Mouse (Mus musculus) small intestine, adult 2 months (tissue): ENCODE results near the gene Abhd11. TPM values are rescaled to one million over a fixed set of nuclear protein-coding genes. Genes with fewer than 3 reads are reported as not detected.

Experiments used
- H3K27ac ChIP-seq: fragments of 200-500 bp; 2 replicates; pipeline ENCODE4 v1.5.1; 2012; ENCODE audit warnings: low read depth, low read length, control low read depth, inconsistent platforms; ENCODE audit not compliant: insufficient read depth
- H3K27me3 ChIP-seq: fragments of 200-500 bp; 2 replicates; pipeline ENCODE4 v1.6.1; 2012; ENCODE audit warnings: mild to moderate bottlenecking, moderate library complexity, low read length, inconsistent platforms; ENCODE audit not compliant: control insufficient read depth, insufficient read depth
- H3K36me3 ChIP-seq: fragments of 200-500 bp; 2 replicates; pipeline ENCODE4 v1.6.1; 2012; ENCODE audit warnings: mild to moderate bottlenecking, low read length, control low read depth, inconsistent platforms; ENCODE audit not compliant: control insufficient read depth, insufficient read depth
- H3K4me1 ChIP-seq: fragments of 200-500 bp; 2 replicates; pipeline ENCODE4 v1.6.1; 2012; ENCODE audit warnings: low read length, inconsistent platforms, mixed read lengths; ENCODE audit not compliant: control insufficient read depth, insufficient read depth, insufficient read length
- H3K4me3 ChIP-seq: fragments of 200-500 bp; 2 replicates; pipeline ENCODE4 v1.5.1; 2012; ENCODE audit warnings: low read depth, mild to moderate bottlenecking, control low read depth, inconsistent platforms, low read length, moderate library complexity
- CTCF ChIP-seq: fragments of 200-500 bp; IDR thresholded peaks from 2 replicates; pipeline ENCODE4 v1.5.1; 2012; ENCODE audit warnings: low read depth, mild to moderate bottlenecking, control low read depth, inconsistent platforms, low read length, moderate library complexity, mixed read lengths; ENCODE audit not compliant: insufficient replicate concordance, insufficient read length; ENCODE audit errors: extremely low read depth
- POLR2A ChIP-seq: fragments of 200-500 bp; IDR thresholded peaks from 2 replicates; pipeline ENCODE4 v1.6.1; 2012; ENCODE audit warnings: low read depth, mild to moderate bottlenecking, control low read depth, inconsistent platforms, low read length, moderate library complexity
- WGBS: fragments of 180-500 bp; shearing (Covaris S2); methylation state at CpG from one replicate; pipeline ENCODE4 v1.1.7; 2018; 5-methylcytosine and 5-hydroxymethylcytosine counted together
- polyA plus RNA-seq: library from polyadenylated mRNA; depleted of rRNA; stranded (reverse); fragments of >200 nt; gene quantifications from 2 replicates; pipeline ENCODE4 v1.2.3, GENCODE M21; 2012

Gene Abhd11
- polyA plus RNA-seq, 1 experiment = 90.7 TPM

DNA sequence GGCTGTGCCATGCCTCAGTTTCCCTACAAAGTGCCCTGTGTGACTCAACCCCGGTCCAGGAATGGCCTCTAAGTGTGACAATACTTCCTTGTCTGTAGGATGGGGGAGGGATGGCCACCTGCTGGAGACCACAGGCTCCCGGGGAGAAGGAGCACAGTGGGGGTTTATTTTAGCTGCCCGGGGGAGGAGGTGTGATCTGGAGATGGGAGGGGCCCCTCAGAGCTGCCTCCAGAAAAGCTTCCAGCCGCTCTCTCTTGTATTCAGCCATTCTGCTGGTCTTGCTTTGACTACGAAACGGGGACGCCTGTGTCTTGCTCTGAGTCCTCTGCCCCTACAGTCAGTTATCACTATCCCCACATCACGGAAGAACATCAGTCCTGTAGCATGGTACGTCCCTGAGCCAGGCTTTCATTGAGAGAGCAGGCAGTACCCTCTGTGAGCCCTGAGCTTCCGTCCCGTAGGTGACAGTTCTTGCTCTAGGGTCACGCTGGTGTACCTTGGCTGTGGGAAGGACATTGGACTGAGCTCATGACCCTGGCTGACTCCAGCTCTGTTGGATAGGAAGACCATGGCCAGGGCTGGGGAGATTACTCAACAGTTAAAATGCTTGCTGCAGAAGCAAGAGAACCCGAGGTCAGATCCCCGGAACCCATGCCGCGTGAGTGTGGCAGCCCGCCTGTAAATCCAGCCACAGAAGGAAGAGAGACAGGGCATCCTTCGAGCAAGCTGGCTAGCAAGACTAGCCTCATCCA lies 26.8 kb downstream of the Abhd11 start:
- TF ChIP-seq POLR2A (no peak), CTCF (no peak)
- no peaks in the 10 kb centered on the region for H3K27me3 ChIP-seq
- no peaks in the 10 kb centered on the region for H3K4me1 ChIP-seq
- WGBS = 76% methylated on average over 18 of the region's 18 CpGs
- no peaks in the 10 kb centered on the region for H3K36me3 ChIP-seq
- H3K4me3 ChIP-seq = no peak overlapping the region
- H3K27ac ChIP-seq = no peak overlapping the region

DNA sequence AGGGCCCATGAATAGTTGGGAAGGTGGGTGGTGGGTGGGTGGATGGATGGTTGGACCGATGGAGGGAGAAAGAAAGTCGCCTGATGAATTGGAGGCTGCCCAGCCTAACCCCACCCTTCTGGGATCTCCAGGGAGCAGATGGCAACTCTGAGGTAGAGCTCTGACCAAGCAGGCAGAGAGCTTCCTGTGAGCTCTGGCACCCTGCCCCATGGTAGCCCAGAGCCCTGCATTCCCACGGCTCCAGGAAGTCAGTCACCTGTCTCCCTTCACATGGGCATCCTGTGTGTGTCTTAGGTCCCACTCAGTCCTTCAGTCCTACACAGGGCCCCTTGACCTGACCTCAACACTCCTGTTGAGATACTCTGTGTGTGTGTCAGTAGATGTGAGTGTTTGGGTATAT lies 29.0 kb downstream of the Abhd11 start:
- Histone ChIP-seq H3K4me1 (no peaks in the 10 kb centered on the region), H3K4me3 (no peak overlapping the region), H3K27me3 (no peaks in the 10 kb centered on the region), H3K27ac (no peak overlapping the region), H3K36me3 (no peaks in the 10 kb centered on the region)
- 60% methylated on average over 3 of the region's 3 CpGs for WGBS
- TF ChIP-seq POLR2A (no peak), CTCF (no peak)

DNA sequence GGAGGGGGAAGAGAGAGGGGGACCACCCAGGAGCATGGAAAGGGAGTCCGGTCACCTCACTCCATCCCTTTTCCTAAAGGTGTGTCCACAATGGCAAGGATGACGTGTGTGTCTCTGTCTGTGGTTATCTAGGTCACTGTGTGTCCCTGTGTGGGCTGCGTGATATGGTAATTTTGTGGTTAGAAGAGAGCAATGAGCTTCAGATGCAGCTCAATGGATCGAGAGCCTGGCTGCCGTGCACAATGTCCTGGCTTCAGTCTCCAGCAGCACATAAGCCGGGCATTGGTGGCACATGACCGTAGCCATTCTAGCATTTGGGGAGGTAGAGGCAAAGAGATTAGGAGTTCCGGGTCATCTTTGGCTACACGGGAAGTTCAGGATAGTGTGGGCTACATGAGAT lies 30.6 kb downstream of the Abhd11 start:
- Histone ChIP-seq H3K4me1 (no peaks in the 10 kb centered on the region), H3K27ac (no peak overlapping the region), H3K27me3 (no peaks in the 10 kb centered on the region), H3K36me3 (no peaks in the 10 kb centered on the region), H3K4me3 (no peak overlapping the region)
- 89% methylated on average over 9 of the region's 9 CpGs for WGBS
- TF ChIP-seq CTCF = no peak
- TF ChIP-seq POLR2A = no peak

DNA sequence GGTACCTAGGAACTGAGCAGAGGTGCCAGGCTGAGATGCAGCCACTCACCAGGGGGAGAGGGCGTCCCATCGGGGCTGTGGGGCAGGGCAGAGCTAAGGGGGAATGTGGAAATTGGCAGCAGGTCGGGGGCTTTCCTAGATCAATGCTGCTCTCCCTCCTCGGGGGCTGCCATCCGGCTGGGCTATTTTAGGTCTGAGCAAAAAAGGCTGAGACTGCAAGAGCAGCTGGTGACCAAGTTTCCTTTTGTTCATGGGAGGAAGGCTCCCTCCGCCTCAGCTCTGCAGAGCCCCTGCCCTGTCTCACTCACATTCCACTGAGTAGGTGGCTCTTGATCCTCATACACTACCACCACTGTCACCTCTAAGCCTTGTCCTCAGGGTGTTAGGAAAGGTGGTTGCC lies 31.1 kb downstream of the Abhd11 start:
- 70% methylated on average over 6 of the region's 6 CpGs for WGBS
- no peak for TF ChIP-seq CTCF
- TF ChIP-seq POLR2A = no peak
- no peaks in the 10 kb centered on the region for H3K36me3 ChIP-seq
- no peak overlapping the region for H3K27ac ChIP-seq
- no peaks in the 10 kb centered on the region for H3K27me3 ChIP-seq
- H3K4me3 ChIP-seq = no peak overlapping the region
- H3K4me1 ChIP-seq = no peaks in the 10 kb centered on the region

DNA sequence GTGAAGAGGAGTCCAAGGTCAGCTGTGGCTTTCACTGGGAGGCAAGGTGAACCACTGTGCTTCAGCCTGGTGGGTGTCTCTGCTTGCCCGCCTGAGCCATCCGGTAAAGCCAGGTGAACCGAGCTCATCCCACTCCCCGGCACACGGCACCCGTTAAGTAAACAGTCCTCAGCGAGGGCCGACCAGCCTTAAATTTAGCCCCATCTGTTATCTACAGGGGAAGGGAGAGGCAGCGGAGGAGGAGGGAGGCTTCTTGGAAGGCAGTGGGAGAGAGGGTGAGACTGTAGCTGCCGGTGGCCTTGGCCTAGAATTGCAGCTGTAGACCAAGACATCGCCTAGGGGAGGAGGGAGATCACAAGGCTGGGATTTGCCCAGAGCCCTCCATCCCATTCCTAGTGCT lies 31.8 kb downstream of the Abhd11 start:
- Histone ChIP-seq H3K27ac (no peak overlapping the region), H3K27me3 (no peaks in the 10 kb centered on the region), H3K36me3 (no peaks in the 10 kb centered on the region), H3K4me3 (no peak overlapping the region), H3K4me1 (no peaks in the 10 kb centered on the region)
- no peak for TF ChIP-seq CTCF
- TF ChIP-seq POLR2A = no peak
- WGBS = 57% methylated on average over 11 of the region's 11 CpGs

DNA sequence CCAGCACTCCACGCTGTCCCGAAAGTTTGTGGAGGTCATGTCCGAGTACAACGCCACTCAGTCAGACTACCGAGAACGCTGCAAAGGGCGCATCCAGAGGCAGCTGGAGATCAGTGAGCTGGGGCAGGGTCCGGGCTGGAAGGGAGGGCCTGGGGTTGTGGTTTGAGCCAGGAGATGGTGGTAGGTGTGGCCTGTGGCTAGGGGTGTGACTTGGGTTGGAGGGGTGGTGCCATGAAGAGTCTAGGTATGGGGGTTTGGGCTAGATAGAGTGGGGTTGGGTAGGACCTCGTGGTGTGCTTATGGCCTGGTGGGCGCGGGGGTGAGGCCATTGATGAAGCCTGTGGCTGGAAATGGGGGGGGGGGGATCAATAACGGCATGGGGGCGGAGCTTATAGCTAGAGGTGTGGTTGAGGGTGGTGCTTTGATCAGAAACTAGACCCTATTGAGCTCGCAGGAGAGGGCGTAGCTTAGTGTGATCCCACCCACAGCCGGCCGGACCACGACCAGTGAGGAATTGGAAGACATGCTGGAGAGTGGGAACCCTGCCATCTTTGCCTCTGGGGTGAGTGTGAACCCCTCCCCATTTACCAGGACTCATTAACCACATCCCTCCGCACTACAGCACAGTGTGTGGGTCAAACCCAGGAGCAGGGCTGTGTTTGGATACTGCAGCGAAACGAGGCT lies 33.3 kb downstream of the Abhd11 start:
- Histone ChIP-seq H3K27ac (no peak overlapping the region), H3K36me3 (no peaks in the 10 kb centered on the region), H3K27me3 (no peaks in the 10 kb centered on the region), H3K4me3 (no peak overlapping the region), H3K4me1 (no peaks in the 10 kb centered on the region)
- no peak for TF ChIP-seq POLR2A
- TF ChIP-seq CTCF = no peak
- 64% methylated on average over 21 of the region's 21 CpGs for WGBS

DNA sequence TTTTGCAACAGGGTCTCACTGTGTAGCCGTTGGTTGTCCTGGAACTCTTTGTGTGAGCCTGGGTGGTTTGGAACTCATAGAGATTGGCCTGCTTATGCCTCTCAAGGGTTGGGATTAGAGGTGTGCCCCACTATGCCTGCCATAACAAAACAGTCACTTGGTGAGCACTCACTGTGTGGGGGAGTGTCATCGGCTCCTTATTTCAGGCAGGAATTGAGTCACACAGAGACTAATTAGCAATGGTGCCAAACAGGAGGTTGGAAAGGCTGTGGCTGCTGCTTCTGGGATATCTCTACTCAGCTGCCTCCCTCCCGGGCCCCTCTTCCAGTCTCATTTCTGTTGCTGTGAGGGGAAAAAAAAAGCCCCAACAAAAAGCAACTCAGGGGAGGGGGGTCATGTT lies 35.6 kb downstream of the Abhd11 start:
- no peak for TF ChIP-seq CTCF
- no peak for TF ChIP-seq POLR2A
- H3K4me1 ChIP-seq = no peaks in the 10 kb centered on the region
- no peaks in the 10 kb centered on the region for H3K27me3 ChIP-seq
- WGBS = 92% methylated on average over 3 of the region's 3 CpGs
- no peaks in the 10 kb centered on the region for H3K36me3 ChIP-seq
- no peak overlapping the region for H3K4me3 ChIP-seq
- H3K27ac ChIP-seq = no peak overlapping the region
